Mouse (Mus musculus): ENCODE results near the gene Crebbp. TPM values are rescaled to one million over a fixed set of nuclear protein-coding genes. Genes with fewer than 3 reads are reported as not detected.
"Not testable (repeated sequence)": the region's sequence is repeated elsewhere in the genome, so short reads cannot be mapped to it uniquely, and the experiment has no call there.

Gene Crebbp
- 19.9 and 26.9 TPM in 2 replicates for polyA plus RNA-seq (2016; fragmentation: Nextera tagmentation; extraction: Ambion mirVana)

DNA sequence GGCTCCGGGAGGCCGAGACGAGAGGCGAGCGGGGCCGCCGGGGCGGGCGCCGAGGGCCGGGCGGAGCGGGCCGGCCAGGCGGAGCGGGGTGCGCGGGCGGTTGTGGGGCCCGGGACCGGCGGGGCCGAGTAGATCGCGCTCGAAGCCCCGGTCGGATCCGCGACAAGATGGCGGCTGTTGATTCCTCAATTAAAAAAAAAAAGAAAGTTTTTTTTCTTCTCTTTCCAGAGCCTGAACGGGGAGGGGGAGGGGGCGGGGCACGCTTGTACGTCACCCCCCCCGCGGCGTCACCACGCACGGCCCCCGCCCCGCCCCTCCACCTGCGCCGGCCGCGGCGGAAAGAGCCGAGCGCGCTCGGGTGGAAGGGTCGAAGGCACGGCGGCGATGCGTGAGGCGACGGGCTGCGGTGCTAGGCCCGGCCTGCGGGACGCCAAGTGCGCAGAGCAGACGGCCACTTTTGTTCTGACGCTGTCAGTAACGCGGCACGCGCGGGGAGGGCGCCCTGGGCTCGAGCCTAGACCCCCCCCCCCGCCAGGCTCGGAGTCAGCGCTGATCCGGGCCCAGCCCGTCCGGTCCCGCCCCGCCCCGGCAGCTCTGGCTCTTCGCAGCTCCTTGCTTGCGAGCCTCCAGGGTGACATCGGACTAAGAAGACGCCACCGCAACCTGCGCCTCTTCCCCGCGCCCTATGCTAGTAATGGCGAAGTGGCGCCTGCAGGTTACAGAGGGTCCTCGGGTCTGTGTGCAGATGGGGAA lies at the start of gene Crebbp:
Gene Crebbp (minus strand): TSS at position 199 of the 753 bp plus-strand sequence.
- 2% methylated on average over 82 of the region's 92 CpGs for WGBS
- Histone ChIP-seq H3K27ac (peak within 1 kb of the TSS; percentile 97), H3K36me3 (no peaks in the 10 kb centered on the region; the same call in 1 of the 2 replicates), H3K9me3 (no peaks in the 10 kb centered on the region), H3K4me1 (peaks cover 17% of the 10 kb centered on the region; the same call in 1 of the 2 replicates), H3K4me3 (peak within 1 kb of the TSS; percentile 95), H3K27me3 (ENCODE audit: insufficient read depth, poor library complexity, severe bottlenecking) (peaks cover 17% of the 10 kb centered on the region)
- DNase-seq (ENCODE audit: low spot score) = peak; percentile 92

DNA sequence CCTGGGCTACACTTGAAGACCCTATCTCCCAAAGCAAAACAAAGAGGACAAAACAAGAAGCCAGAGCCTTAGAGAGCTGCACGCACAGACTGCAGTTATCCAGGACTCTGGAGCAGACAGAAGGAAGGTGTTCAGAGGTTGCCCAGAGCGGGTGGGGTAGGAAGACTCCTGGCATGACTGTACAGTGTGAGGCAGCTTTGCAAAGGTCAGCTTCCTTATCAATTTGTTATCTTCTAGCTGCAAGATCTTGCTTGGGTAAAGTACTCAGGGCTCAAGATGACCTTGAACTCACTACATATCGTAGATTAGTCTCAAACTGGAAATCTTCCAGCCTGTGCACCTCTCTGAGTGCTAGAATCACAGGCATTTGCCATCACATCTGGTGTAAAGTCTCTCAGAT lies 49.7 kb upstream of the Crebbp start:
- Histone ChIP-seq H3K27me3 (ENCODE audit: insufficient read depth, poor library complexity, severe bottlenecking) (no peaks in the 10 kb centered on the region), H3K4me3 (no peak overlapping the region), H3K36me3 (no peaks in the 10 kb centered on the region), H3K27ac (no peak overlapping the region), H3K4me1 (peaks cover 13% of the 10 kb centered on the region), H3K9me3 (no peaks in the 10 kb centered on the region)
- WGBS = 69% methylated on average over 3 of the region's 3 CpGs
- DNase-seq (ENCODE audit: low spot score) = peak; percentile 66

DNA sequence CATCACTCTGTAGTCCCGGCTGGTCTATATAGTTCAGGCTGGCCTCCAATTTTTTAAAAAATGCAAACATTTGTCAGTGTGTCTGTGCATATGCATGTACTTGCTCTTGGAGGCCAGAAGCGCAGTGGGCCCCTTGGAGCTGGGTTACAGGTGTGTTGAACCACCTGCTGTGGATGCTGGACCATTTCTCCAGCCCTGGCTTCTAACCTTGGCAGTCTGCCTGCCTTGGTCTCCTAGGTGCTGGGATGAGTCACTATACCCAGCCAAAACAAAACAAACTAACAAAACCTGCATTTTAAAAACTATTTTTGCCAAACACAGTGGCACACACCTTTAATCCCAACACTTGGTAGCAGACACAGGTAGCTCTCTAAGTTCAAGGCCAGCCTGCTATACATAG lies 43.7 kb upstream of the Crebbp start:
- Histone ChIP-seq H3K4me1 (no peaks in the 10 kb centered on the region), H3K36me3 (no peaks in the 10 kb centered on the region), H3K27me3 (ENCODE audit: insufficient read depth, poor library complexity, severe bottlenecking) (no peaks in the 10 kb centered on the region), H3K4me3 (no peak overlapping the region), H3K9me3 (no peaks in the 10 kb centered on the region), H3K27ac (no peak overlapping the region)
- WGBS = 81% methylated on average over 2 of the region's 2 CpGs
- peak; percentile 22 for DNase-seq (ENCODE audit: low spot score)

DNA sequence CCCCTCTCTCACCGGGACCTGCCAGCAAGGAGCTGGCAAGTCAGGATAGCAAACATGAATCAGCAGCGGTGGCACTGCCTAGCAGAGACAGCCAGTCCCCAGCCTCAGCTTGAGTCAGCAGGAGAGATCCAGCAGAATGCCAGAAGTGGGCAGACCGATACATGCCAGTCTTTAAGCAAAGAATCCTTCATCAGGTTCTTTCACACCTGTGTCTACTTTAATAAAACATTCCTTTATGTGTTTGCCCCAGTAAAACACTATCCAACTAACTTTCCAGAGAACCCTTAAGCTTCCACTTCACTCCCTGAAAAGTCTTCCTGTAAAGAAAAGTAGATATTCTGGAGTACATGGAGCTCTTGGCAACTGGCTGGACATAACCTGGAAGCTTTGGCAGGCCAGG lies 35.0 kb upstream of the Crebbp start:
- Histone ChIP-seq H3K4me3 (no peak overlapping the region), H3K27me3 (ENCODE audit: insufficient read depth, poor library complexity, severe bottlenecking) (no peaks in the 10 kb centered on the region), H3K4me1 (no peaks in the 10 kb centered on the region), H3K36me3 (no peaks in the 10 kb centered on the region), H3K9me3 (peaks cover 12% of the 10 kb centered on the region; the same call in 1 of the 2 replicates), H3K27ac (no peak overlapping the region)
- WGBS = 88% methylated on average over 3 of the region's 3 CpGs
- DNase-seq (ENCODE audit: low spot score) = no peak

DNA sequence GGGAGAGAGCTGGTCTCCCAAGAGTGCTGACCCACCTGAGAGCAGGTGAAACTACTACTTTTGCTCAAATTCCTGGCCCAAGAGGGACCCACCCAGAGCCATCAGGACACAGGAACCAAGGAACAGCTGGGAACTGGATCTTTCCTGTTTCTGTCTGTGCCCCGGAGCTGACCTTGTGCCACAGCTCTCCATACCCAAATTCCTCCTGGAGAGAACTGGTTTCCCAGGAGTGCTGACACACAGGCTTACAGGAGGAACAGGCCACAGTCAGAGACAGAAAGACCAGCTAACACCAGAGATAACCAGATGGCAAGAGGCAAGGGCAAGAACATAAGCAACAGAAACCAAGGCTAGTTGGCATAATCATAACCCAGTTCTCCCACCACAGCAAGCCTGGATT lies 31.4 kb upstream of the Crebbp start:
- H3K36me3 ChIP-seq; H3K4me1 ChIP-seq; H3K27ac ChIP-seq; H3K4me3 ChIP-seq; H3K27me3 ChIP-seq (ENCODE audit: insufficient read depth, poor library complexity, severe bottlenecking): not testable (repeated sequence)
- 86% methylated on average over 1 of the region's 1 CpGs for WGBS
- H3K9me3 ChIP-seq = peaks cover 12% of the 10 kb centered on the region; the same call in 1 of the 2 replicates
- DNase-seq (ENCODE audit: low spot score) = peak; percentile 66

DNA sequence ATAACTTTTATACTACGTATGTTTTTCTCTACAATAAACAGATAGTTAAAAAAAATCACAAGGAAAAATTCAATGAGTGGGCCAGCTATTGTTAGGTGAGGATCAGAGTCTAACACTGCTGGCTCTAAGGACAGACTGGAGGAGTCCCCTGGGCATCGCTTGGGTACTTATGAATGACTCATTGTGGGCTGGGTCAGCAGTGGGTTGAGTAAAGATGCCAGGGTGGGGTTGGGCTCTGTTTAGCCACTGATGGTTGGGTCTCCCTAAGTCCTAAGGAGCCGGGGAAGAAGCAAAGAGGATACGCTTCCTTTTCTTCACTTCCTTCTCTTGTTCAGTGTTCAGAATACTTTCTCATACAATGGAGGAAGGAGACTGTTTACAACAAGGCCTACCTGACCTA lies 22.3 kb upstream of the Crebbp start:
- no peak overlapping the region for H3K27ac ChIP-seq
- DNase-seq (ENCODE audit: low spot score) = no peak
- no peak overlapping the region for H3K4me3 ChIP-seq
- H3K9me3 ChIP-seq = no peaks in the 10 kb centered on the region
- no peaks in the 10 kb centered on the region for H3K27me3 ChIP-seq (ENCODE audit: insufficient read depth, poor library complexity, severe bottlenecking)
- 82% methylated on average over 4 of the region's 4 CpGs for WGBS
- no peaks in the 10 kb centered on the region for H3K36me3 ChIP-seq
- H3K4me1 ChIP-seq = no peaks in the 10 kb centered on the region

DNA sequence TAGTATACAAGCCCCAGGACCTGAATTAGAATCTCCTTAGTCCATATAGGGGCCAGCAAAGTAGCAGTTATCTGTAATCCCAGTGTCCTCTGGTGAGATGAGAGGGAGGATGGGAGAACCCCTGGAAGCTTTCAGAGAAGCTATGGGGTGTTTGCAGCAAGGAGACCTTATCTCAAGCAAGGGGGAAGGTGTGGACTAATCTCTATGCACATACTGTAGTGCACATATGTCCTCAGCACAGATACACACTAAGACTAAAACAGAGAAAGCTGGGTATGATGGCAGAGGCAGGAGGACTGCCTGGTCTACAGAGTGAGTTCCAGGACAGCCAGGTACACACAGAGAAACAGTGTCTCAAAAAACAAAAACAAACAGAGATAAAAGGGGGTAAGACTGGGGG lies 21.8 kb upstream of the Crebbp start:
- Histone ChIP-seq H3K36me3 (no peaks in the 10 kb centered on the region), H3K4me3 (no peak overlapping the region), H3K27me3 (ENCODE audit: insufficient read depth, poor library complexity, severe bottlenecking) (no peaks in the 10 kb centered on the region), H3K9me3 (no peaks in the 10 kb centered on the region), H3K27ac (no peak overlapping the region), H3K4me1 (no peaks in the 10 kb centered on the region)
- peak; percentile 42 for DNase-seq (ENCODE audit: low spot score)

DNA sequence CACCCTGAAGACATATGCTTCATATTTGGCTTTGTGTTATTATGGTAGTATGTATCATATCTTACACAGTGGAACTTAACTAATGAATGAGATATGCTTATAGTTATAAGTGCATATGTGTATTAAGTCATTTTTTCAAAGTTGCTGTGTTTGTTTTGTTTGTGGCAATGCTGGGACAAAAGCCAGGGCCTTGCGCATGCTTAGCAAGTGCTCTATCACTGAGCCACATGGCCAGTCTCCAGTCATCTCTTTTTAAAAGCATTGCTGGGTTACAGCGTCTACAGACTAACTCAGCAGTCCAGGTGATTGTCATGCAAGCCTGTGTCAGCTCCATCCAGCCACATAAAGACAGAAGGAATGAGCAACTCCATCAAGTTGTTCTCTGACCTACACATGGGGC lies 12.0 kb upstream of the Crebbp start:
- WGBS = 90% methylated on average over 2 of the region's 2 CpGs
- H3K4me3 ChIP-seq = no peak overlapping the region
- H3K4me1 ChIP-seq = no peaks in the 10 kb centered on the region
- no peak for DNase-seq (ENCODE audit: low spot score)
- no peaks in the 10 kb centered on the region for H3K36me3 ChIP-seq
- no peaks in the 10 kb centered on the region for H3K9me3 ChIP-seq
- no peaks in the 10 kb centered on the region for H3K27me3 ChIP-seq (ENCODE audit: insufficient read depth, poor library complexity, severe bottlenecking)
- no peak overlapping the region for H3K27ac ChIP-seq

DNA sequence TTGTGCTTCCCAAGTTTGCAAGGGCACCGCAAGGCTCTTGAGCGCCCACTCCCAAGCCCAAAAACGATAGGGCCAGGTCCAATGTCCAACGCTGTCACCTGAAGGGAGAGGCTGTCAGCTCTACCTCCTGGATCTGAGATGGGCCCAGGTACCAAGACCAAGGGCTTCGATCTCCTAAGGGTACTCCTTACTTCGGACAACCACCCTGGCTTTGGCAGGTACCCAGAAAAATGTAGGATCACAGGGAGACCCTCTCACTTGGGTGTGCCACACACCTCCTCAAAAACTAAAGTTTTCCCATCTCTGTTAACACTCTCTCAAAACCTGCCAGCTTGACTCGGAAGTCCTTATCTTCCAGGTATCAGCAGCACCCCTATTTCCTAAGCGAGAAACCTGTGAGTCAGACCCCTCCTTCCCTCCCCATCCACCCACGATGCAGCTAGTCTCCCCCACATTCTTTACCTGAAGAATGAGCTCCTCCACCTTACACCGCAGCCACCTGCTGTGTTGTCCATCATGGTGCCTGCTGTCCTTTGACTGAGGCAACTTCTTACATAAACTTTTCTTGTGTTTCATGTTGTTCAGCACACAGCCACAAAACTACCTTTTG lies 939 bp upstream of the Crebbp start:
- peaks cover 17% of the 10 kb centered on the region; the same call in 1 of the 2 replicates for H3K4me1 ChIP-seq
- 33% methylated on average over 10 of the region's 10 CpGs for WGBS
- peak overlapping the region; percentile 97 for H3K27ac ChIP-seq
- peak overlapping the region; percentile 95 for H3K4me3 ChIP-seq
- H3K36me3 ChIP-seq = no peaks in the 10 kb centered on the region
- DNase-seq (ENCODE audit: low spot score) = no peak
- peaks cover 17% of the 10 kb centered on the region for H3K27me3 ChIP-seq (ENCODE audit: insufficient read depth, poor library complexity, severe bottlenecking)
- no peaks in the 10 kb centered on the region for H3K9me3 ChIP-seq

DNA sequence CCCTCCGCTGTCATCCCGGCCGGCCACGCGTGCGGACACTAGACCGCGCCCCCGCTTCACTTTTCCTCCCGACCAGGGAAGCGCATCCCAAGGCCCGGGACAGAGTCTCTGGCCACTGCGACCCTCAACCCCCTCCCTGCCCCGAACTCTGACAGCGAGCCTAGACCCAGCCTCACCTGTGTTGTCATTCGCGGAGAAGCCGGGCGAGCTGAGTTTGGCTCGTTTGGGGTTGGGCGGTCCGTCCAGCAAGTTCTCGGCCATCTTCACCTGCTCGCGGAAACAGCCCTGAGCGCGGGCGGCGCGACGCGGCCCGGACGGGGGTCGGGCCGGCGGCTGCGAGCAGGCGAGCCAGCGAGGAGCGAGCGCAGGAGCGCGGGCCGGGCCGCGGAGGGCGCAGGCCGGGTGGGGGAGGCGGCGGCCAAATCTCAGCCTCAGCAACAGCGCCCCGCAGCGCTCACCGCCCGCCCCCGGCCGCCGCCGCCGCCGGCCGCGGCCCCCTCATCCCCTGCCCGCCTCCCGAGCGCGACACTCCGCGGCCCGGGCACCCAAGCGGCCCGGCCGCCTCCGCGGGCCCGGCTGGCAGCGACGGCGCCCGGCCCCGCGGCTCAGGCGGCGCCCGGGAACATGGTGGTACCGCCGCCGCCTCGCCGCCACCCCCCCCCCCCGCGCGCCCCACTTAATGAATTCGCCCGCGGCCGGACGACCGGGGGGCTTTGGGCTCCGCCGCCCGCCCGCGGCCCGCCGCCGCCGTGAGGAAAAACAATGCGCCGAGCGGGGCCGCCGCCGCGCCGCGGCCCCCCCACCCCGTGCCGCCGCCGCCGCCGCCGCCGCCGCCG lies 616 bp downstream of the Crebbp start:
- peaks cover 17% of the 10 kb centered on the region for H3K27me3 ChIP-seq (ENCODE audit: insufficient read depth, poor library complexity, severe bottlenecking)
- no peaks in the 10 kb centered on the region for H3K9me3 ChIP-seq
- peaks cover 5% of the 10 kb centered on the region; the same call in 1 of the 2 replicates for H3K36me3 ChIP-seq
- 7% methylated on average over 123 of the region's 128 CpGs for WGBS
- peak overlapping the region; percentile 95 for H3K4me3 ChIP-seq
- peak overlapping the region; percentile 97 for H3K27ac ChIP-seq
- DNase-seq (ENCODE audit: low spot score) = peak; percentile 82
- H3K4me1 ChIP-seq = peaks cover 17% of the 10 kb centered on the region; the same call in 1 of the 2 replicates

DNA sequence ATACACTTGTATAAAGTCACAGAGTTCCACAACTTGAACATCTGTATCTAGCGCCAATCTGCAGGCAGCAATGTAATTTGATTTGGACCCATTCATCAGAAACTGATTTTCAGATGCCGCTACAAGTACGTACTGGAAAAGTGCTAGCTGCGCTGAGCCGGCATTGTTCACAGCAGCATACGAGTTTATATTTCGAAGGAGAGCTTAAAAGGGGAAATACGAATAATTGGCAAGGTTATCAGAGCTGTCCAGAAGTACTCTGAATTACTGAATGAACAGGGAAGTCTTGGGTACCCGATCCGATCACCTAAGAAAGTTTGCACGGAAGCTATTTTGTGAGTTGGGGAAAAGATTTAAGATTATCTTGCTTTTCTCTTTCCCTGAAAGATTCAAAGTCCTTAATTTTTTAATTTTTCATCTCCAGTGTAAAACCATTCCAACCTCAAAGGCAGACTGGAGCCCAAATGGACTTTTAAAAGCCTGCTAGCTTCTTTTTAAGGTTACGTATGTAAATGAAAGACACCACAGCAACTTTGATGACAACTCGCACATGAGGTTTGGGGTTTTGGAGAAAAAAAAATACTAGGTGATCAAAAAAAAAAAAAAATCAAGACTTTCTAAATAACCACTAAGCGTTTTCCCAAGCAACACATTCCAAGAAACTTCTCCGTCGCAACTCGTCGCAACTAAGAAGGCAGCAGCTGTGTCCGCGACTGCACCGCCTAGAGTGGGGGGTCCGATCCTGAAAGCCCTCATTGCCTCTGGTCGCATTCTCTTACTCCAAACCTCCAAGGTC lies 1.4 kb downstream of the Crebbp start:
- H3K27me3 ChIP-seq (ENCODE audit: insufficient read depth, poor library complexity, severe bottlenecking) = peaks cover 17% of the 10 kb centered on the region
- H3K36me3 ChIP-seq = peaks cover 5% of the 10 kb centered on the region; the same call in 1 of the 2 replicates
- H3K4me3 ChIP-seq = peak overlapping the region; percentile 95
- H3K9me3 ChIP-seq = no peaks in the 10 kb centered on the region
- H3K4me1 ChIP-seq = peaks cover 17% of the 10 kb centered on the region; the same call in 1 of the 2 replicates
- H3K27ac ChIP-seq = peak overlapping the region; percentile 97
- 14% methylated on average over 23 of the region's 23 CpGs for WGBS
- DNase-seq (ENCODE audit: low spot score) = no peak

DNA sequence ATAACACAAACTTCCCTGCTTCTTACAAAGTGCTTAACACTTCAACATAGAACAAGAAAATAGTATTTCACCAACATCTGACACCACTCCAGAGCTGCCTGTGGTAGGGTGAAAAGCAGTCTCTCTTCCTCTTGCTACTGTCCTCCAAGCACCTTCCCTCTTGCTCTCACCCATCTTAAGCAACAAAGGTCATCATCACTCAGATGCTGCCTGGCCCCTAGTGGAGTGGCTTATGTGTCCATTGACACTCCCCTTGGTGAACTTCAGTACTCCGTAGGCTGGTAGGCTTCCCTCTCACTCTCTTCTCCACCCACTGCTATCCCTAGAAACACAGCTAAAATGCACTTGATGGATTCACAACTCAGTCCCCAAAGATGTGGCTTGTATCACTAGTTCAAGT lies 3.5 kb downstream of the Crebbp start:
- DNase-seq (ENCODE audit: low spot score) = no peak
- H3K36me3 ChIP-seq = peaks cover 9% of the 10 kb centered on the region
- peaks cover 17% of the 10 kb centered on the region; the same call in 1 of the 2 replicates for H3K4me1 ChIP-seq
- no peak overlapping the region for H3K4me3 ChIP-seq
- no peak overlapping the region for H3K27ac ChIP-seq
- H3K27me3 ChIP-seq (ENCODE audit: insufficient read depth, poor library complexity, severe bottlenecking) = peaks cover 7% of the 10 kb centered on the region; the same call in 1 of the 2 replicates
- H3K9me3 ChIP-seq = no peaks in the 10 kb centered on the region
- 57% methylated on average over 1 of the region's 1 CpGs for WGBS
